Comparison of ENCODE assay signal across 8 mouse cellular contexts in genomic region chr15:86137638-86138037, GRCm38 (mm10). TPM values are rescaled to one million over a fixed set of nuclear protein-coding genes. Genes with fewer than 3 reads are reported as not detected.
A peak's percentile ranks its signal among the peaks of the same experiment; 100 is the strongest.
DNase-seq lines count a peak whose midpoint lies in the region; ATAC-seq and TF ChIP-seq lines count a peak whose summit lies in the region.

No protein-coding gene starts in this region.

- TF ChIP-seq CTCF in heart, adult 2 months (IDR thresholded peaks at IDR 0.05): peak; percentile 80

- no peaks in the 10 kb centered on the region for H3K36me3 ChIP-seq in heart, adult 2 months (ENCODE audit: control insufficient read depth, insufficient read depth, low read length)
- peaks cover 63% of the 10 kb centered on the region for H3K36me3 ChIP-seq in heart, embryonic 12.5 days

- H3K4me1 ChIP-seq in heart, adult 2 months (ENCODE audit: control insufficient read depth, insufficient read depth, low read length): no peaks in the 10 kb centered on the region
- H3K4me1 ChIP-seq in heart, embryonic 12.5 days (replicated peaks): 0 out of 2 replicates have a peak, but pooled peaks cover 4% of the 10 kb centered on the region

- no peak overlapping the region for H3K4me3 ChIP-seq in heart, adult 2 months
- H3K4me3 ChIP-seq in heart, embryonic 12.5 days: no peak overlapping the region

- TF ChIP-seq EP300 in heart, adult 2 months (IDR thresholded peaks at IDR 0.05; ENCODE audit: insufficient read depth, low read depth, low read length): no peak

- H3K79me2 ChIP-seq in heart, adult 2 months (replicated peaks; ENCODE audit: control insufficient read depth, insufficient read depth, low read length): no peaks in the 10 kb centered on the region

- H3K27ac ChIP-seq in heart, adult 2 months: no peak overlapping the region
- H3K27ac ChIP-seq in heart, embryonic 12.5 days (ENCODE audit: poor library complexity, severe bottlenecking): no peak overlapping the region

- no peak overlapping the region for H3K4me2 ChIP-seq in heart, embryonic 12.5 days

- peak; percentile 47 to 71 for DNase-seq in heart, adult 2 months
- DNase-seq in 416B (ENCODE audit: low read depth): peak; percentile 42
- DNase-seq in MN1 (ENCODE audit: low spot score): peak; percentile 62
- peak; percentile 71 for DNase-seq in induced T-regulatory cell, adult 2 months (ENCODE audit: low read depth)
- no peak for DNase-seq in frontal cortex, postnatal 36 days (ENCODE audit: low spot score in 2 of 2)
- DNase-seq in urinary bladder, postnatal 10 days (ENCODE audit: low spot score): no peak

- ATAC-seq in heart, embryonic 12.5 days (ENCODE audit: insufficient number of reproducible peaks, low FRiP score): no peak
- ATAC-seq in neutrophil, adult 5-6 weeks (ENCODE audit: extremely low read depth, insufficient number of reproducible peaks, low FRiP score, poor library complexity, severe bottlenecking): peak; percentile 32; the same call in 1 of the 2 replicates

- H3K27me3 ChIP-seq in heart, adult 2 months (ENCODE audit: control insufficient read depth, insufficient read depth, low read length): no peaks in the 10 kb centered on the region
- no peaks in the 10 kb centered on the region for H3K27me3 ChIP-seq in heart, embryonic 12.5 days (replicated peaks)

- H3K9ac ChIP-seq in heart, adult 2 months (ENCODE audit: low read depth, low read length): no peak overlapping the region
- no peak overlapping the region for H3K9ac ChIP-seq in heart, embryonic 12.5 days

- TF ChIP-seq POLR2A in heart, adult 2 months (IDR thresholded peaks at IDR 0.05; ENCODE audit: insufficient read depth, low read depth, low read length): no peak

- H3K9me3 ChIP-seq in heart, embryonic 12.5 days (replicated peaks): no peaks in the 10 kb centered on the region

- intact Hi-C loops in heart, adult 2 months (cut with DNase I): loop anchor here (2.0 to 5.0 kb wide), 2 partner anchors 65 to 241 kb away; no protein-coding TSS in a partner anchor

- WGBS in heart, adult 2 months: 62% methylated on average over 4 of the region's 4 CpGs
- 62% methylated on average over 4 of the region's 4 CpGs for WGBS in heart, embryonic 12.5 days

RNA-seq across cellular contexts. Expression of gene Cerk, which starts 48.3 kb away (rescaled TPM):
- total RNA-seq in heart, adult 2 months (2021): 10 to 100 TPM; 30.4 to 33.5 TPM
- polyA plus RNA-seq in heart, adult 2 months (2012; rRNA removed): 26.0 and 38.0 TPM in 2 replicates
- 15.3 and 16.3 TPM in 2 replicates for polyA plus RNA-seq in heart, embryonic 12.5 days (2016; fragmentation: Nextera tagmentation; extraction: Ambion mirVana)
- total RNA-seq in neutrophil, adult 5-6 weeks (2017): 114 and 127 TPM in 2 replicates

Comparison
In these comparisons a context has a peak if more than half of its experiments do, and no peak if none do; other contexts are left out.
1. DNase-seq: peak in heart, adult 2 months (2 of 2), 416B (single experiment), MN1 (single experiment) and induced T-regulatory cell, adult 2 months (single experiment); none in frontal cortex, postnatal 36 days (0 of 2) and urinary bladder, postnatal 10 days (single experiment).